Mouse (Mus musculus) bone marrow, adult 2 months (tissue): ENCODE data around the gene 1520401A03Rik.

ENCODE experiments used
- CTCF ChIP-seq: fragments of 200-500 bp; IDR thresholded peaks from 2 replicates; pipeline ENCODE4 v1.5.1; 2011; ENCODE audit warnings: low read length, control low read depth; ENCODE audit not compliant: control insufficient read depth, insufficient read depth
- POLR2A ChIP-seq: fragments of 200-500 bp; IDR thresholded peaks from 2 replicates; pipeline ENCODE4 v1.6.1; 2011; ENCODE audit warnings: low read depth, mild to moderate bottlenecking, control low read depth, low read length, borderline replicate concordance; ENCODE audit not compliant: control insufficient read depth

DNA sequence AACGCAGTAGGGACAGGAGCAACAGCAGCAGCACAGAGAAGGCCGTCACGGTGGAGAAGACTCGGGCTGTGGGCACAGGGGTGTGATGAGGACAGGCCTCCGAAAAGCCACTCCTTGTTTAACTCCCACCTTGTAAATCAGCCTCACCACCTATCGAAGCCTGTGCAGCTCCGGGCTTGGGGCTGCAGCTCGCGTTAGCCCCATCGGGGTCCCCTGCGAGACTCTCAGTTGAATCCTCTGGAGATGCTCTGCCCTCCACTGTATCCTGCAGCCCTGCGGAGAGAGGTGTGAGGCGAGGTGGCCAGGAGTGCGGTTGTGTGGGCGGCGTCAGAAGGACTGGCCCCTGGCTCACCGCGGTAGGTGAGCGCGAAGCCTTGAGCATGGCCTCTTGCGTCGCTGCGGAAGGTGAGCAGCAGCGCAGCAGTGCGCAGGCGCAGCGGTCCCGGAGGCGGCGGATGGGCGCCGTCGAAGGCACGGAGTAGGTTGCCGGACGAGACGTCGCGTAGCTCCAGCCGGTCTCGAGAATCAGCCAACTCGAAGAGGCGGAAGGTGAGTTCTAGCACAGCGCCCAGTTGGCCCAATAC is 19.7 kb upstream of the 1520401A03Rik start:
- no peak for TF ChIP-seq CTCF
- no peak for TF ChIP-seq POLR2A
